Mouse (Mus musculus) G1E (cell line): ENCODE data around the gene Urb1.

Experiments used
- CTCF ChIP-seq: IDR thresholded peaks from 2 replicates; pipeline ENCODE4 v1.5.1; 2012; ENCODE audit warnings: low read depth, low read length, inconsistent platforms, mixed read lengths
- GATA1 ChIP-seq: IDR thresholded peaks from 2 replicates; pipeline ENCODE4 v1.6.1; 2012; ENCODE audit warnings: borderline replicate concordance, low read length, inconsistent platforms, mixed read lengths
- GATA2 ChIP-seq: IDR thresholded peaks from 2 replicates; pipeline ENCODE4 v1.6.1; 2012; ENCODE audit warnings: low read depth, low read length, inconsistent platforms, borderline replicate concordance
- POLR2AphosphoS5 ChIP-seq: IDR thresholded peaks from 2 replicates; pipeline ENCODE4 v1.6.1; 2012; ENCODE audit warnings: low read depth, low read length, inconsistent platforms; ENCODE audit not compliant: insufficient replicate concordance
- TAL1 ChIP-seq: conservative IDR thresholded peaks from 2 replicates; pipeline ENCODE4 v1.6.1; 2012; ENCODE audit warnings: low read depth, low read length, inconsistent platforms, mixed read lengths

DNA sequence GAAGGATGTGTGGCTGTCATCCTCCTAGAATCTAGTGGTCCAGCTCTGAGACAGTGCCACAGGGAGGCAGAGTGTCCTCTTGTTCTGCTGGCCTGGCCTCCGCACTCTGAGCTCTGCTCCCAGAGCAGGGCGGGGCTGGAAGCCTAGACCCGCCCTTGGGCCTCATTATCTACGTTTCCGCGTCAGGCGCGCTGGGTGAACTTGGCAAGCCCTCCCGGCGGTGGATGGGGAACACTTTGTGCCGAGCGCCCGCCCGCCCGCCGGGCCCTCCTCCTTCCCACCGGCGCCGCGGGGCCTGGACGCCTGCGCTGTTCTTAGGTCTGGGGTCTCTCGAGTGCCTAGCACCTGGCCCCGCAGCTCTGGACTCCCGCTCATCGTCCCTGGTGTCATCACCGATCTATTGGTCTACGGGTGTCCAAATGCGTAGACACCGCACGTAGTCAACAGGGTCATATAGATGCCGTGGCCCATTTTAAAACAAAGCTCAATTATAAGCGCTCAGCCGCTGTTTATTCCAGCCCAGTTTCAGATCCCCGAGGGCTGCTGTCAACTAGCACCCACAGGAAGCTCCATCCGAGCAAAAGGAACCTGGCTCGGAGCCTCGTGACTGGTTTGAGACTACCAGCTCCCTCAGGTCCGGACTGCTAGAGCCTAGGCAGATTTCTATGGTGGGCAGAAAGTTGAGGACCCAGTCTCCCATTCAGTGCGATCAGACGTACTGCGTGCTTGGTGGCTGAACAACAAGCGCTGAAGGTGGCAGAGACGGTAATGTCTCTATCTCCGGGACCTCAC is 19.9 kb upstream of the Urb1 start:
- TF ChIP-seq GATA1 (no peak), CTCF (no peak), TAL1 (no peak), GATA2 (no peak), POLR2AphosphoS5 (no peak)
